Mouse (Mus musculus): ENCODE measurements at regions not wholly inside any gene's neighbourhood (a gene's known extent, or its start where the extent isn't known, plus 50 kb on each side); places are given as distances from the start of the nearest gene placed in this dataset.

DNA sequence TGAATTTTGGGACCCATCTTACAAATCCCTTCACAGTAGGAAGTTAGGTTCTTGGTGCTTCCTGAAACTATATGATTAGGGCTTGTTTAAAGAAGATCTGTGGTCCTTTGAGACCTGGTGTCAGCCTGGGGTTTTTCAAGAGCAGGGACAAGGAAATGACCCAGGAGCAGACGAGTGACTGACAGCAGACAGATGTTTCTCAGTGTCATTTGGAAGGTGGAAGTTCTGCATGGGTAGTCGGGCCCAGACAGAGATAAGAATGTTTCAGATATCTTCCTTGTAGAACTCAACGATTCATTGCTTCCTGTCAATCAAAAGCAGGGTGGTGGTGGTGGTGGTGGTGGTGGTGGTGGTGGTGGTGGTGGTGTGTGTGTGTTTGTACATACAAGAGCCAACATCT lies 75.1 kb upstream of the Nrip1 start:
- TF ChIP-seq CTCF (conservative IDR thresholded peaks at IDR 0.05; ENCODE audit: insufficient read depth, insufficient read length, low read depth, low read length) (no peak), POLR2A (IDR thresholded peaks at IDR 0.05; ENCODE audit: low read depth, low read length) (no peak)

All from kidney, adult 2 months (tissue).